Mouse (Mus musculus): ENCODE measurements around the gene Pgs1. TPM values are rescaled to one million over a fixed set of nuclear protein-coding genes. Genes with fewer than 3 reads are reported as not detected.

The Pgs1 gene
- polyA plus RNA-seq, 1 experiment = 2.8 TPM

DNA sequence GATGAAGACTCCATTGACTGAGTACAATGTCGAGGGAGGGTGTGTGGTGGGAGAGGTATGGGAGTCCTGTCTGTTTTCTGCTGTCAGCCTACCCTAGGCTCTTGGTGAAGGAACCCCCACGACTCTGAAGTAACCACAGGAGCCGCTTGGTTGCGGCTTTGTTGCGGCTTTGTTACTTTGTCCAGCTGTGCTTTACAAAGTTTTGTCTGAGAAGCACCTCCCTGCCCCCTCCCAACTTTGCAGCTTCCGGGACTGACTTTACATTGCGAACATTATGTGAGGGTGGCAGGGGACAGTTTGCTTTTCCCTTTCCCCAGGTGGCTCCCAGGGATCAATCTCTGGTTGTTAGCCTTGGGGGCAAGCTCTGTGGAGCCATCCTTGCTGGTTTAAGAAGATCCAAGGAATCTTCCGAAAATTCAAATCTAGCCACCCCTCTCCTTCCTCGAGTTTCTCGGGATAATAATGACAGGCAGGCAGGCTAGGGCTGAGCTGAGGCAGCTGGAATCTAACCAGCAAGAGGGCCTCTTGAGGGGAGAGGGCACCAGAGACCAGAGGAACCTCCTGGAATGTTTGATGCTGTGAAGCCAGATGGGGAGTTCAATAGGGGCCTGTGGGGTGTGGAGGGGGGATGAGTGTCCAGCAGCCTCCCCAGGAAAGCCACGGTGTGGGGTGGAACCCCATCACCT is 85.3 kb downstream of the Pgs1 start:
- TF ChIP-seq TAL1 (IDR thresholded peaks at IDR 0.05; ENCODE audit: low read length) (no peak), GATA1 (IDR thresholded peaks at IDR 0.05; ENCODE audit: low read length) (no peak)
- Histone ChIP-seq H3K4me1 (ENCODE audit: control insufficient read depth) (no peaks in the 10 kb centered on the region), H3K27me3 (ENCODE audit: control insufficient read depth) (no peaks in the 10 kb centered on the region)

More for the DNA sequence above, 85.3 kb downstream of the Pgs1 start:
- H3K36me3 ChIP-seq (ENCODE audit: control insufficient read depth) = no peaks in the 10 kb centered on the region
- H3K9me3 ChIP-seq (ENCODE audit: control insufficient read depth, low read length) = no peaks in the 10 kb centered on the region
- H3K4me3 ChIP-seq (replicated peaks) = no peak overlapping the region

Other genes with a start within 250 kb of the Pgs1 start
- gene Tmc8, start 204.2 kb upstream of the Pgs1 start, polyA plus RNA-seq (2012) = 39.5 and 54.7 TPM in 2 replicates
- gene Tmc6, start 204.1 kb upstream of the Pgs1 start, polyA plus RNA-seq (2012) = 61.5 and 62.4 TPM in 2 replicates
- gene 6030468B19Rik, start 188.6 kb upstream of the Pgs1 start, polyA plus RNA-seq (2012) = 202 and 213 TPM in 2 replicates
- gene Gm20708, start 176.6 kb upstream of the Pgs1 start, polyA plus RNA-seq (2012) = 0.16 TPM in 2 replicates
- 7.2 and 10.2 TPM in 2 replicates for gene Syngr2, start 176.6 kb upstream of the Pgs1 start, polyA plus RNA-seq (2012)
- 0.41 and 2.3 TPM in 2 replicates for gene Afmid, start 160.4 kb upstream of the Pgs1 start, polyA plus RNA-seq (2012)
- 17.8 and 29.7 TPM in 2 replicates for gene Tk1, start 160.2 kb upstream of the Pgs1 start, polyA plus RNA-seq (2012)
- 47.2 and 54.9 TPM in 2 replicates for gene Birc5, start 137.0 kb upstream of the Pgs1 start, polyA plus RNA-seq (2012)
- gene Tmem235, start 125.5 kb upstream of the Pgs1 start, polyA plus RNA-seq (2012) = not detected in 2 replicates
- 0.13 TPM in 1 of 2 replicates, not detected in the other for gene Tha1, start 112.8 kb upstream of the Pgs1 start, polyA plus RNA-seq (2012)
- gene Socs3, start 16.2 kb upstream of the Pgs1 start, polyA plus RNA-seq (2012) = 1.9 and 2.0 TPM in 2 replicates
- 0.05 TPM in 1 of 2 replicates, not detected in the other for gene Dnah17, start 144.3 kb downstream of the Pgs1 start, polyA plus RNA-seq (2012)

All from erythroblast, embryonic 14.5 days (primary cell).